Comparison of ENCODE assay signal across 22 mouse cellular contexts in genomic region chr8:122019162-122019561, GRCm38 (mm10).
DNase-seq lines count a peak whose midpoint lies in the region; ATAC-seq and TF ChIP-seq lines count a peak whose summit lies in the region.
"Had no signal": no experiment of that assay in that cellular context is flagged by ENCODE, and none has a peak within 500 bp of the region (broad histone marks: within the 10 kb centered on the region; RNA-seq: fewer than 3 reads in every experiment).

No protein-coding gene starts in this region.

- H3K27me3 ChIP-seq in heart, embryonic 13.5 days (replicated peaks) = no peaks in the 10 kb centered on the region
- H3K27me3 ChIP-seq in limb, embryonic 13.5 days = no peaks in the 10 kb centered on the region
- H3K27me3 ChIP-seq in limb, embryonic 10.5 days (ENCODE audit: low read depth, poor library complexity, severe bottlenecking) = no peaks in the 10 kb centered on the region
- no peaks in the 10 kb centered on the region for H3K27me3 ChIP-seq in limb, embryonic 14.5 days (ENCODE audit: control insufficient read depth, insufficient read depth, low read length)
- no peaks in the 10 kb centered on the region for H3K27me3 ChIP-seq in intestine, embryonic 15.5 days (replicated peaks)
- H3K27me3 ChIP-seq: CH12.LX; embryonic facial prominence, embryonic 12.5 days; forebrain, embryonic 13.5 days; forebrain, embryonic 15.5 days; Patski had no signal

- no peak for ATAC-seq in heart, embryonic 13.5 days (ENCODE audit: extremely low read depth, insufficient number of reproducible peaks, low FRiP score, low TSS enrichment)
- no peak for ATAC-seq in limb, embryonic 13.5 days (ENCODE audit: low FRiP score, low read depth)
- ATAC-seq in limb, embryonic 14.5 days (ENCODE audit: low FRiP score, low read depth) = no peak
- ATAC-seq in intestine, embryonic 15.5 days = no peak
- ATAC-seq: activated CD4-positive, CD25-positive, alpha-beta regulatory T cell, adult 4 months; CD4-positive, CD25-positive, alpha-beta regulatory T cell, adult 4 months; forebrain, embryonic 13.5 days; forebrain, embryonic 15.5 days; Patski had no signal

- H3K36me3 ChIP-seq in heart, embryonic 13.5 days = peaks cover 53% of the 10 kb centered on the region
- H3K36me3 ChIP-seq in limb, embryonic 13.5 days = peaks cover 67% of the 10 kb centered on the region
- H3K36me3 ChIP-seq in limb, embryonic 10.5 days = peaks cover 92% of the 10 kb centered on the region
- H3K36me3 ChIP-seq in limb, embryonic 14.5 days (ENCODE audit: control insufficient read depth, insufficient read depth, low read length) = peaks cover 50% of the 10 kb centered on the region
- H3K36me3 ChIP-seq in intestine, embryonic 15.5 days = peaks cover 11% of the 10 kb centered on the region; the same call in 1 of the 2 replicates

- peak overlapping the region; percentile 71; the same call in 1 of the 2 replicates for H3K27ac ChIP-seq in heart, embryonic 13.5 days (replicated peaks)
- H3K27ac ChIP-seq in limb, embryonic 13.5 days = 0 out of 2 replicates have a peak overlapping the region, but pooled peaks have one; percentile 44
- no peak overlapping the region for H3K27ac ChIP-seq in limb, embryonic 10.5 days
- 0 out of 2 replicates have a peak overlapping the region, but pooled peaks have one; percentile 13 for H3K27ac ChIP-seq in limb, embryonic 14.5 days (replicated peaks; ENCODE audit: low read depth, low read length)
- H3K27ac ChIP-seq in intestine, embryonic 15.5 days = no peak overlapping the region
- H3K27ac ChIP-seq: forebrain, embryonic 13.5 days; forebrain, embryonic 15.5 days had no signal

- WGBS in heart, embryonic 13.5 days = 83% methylated on average over 1 of the region's 1 CpGs
- 97% methylated on average over 1 of the region's 1 CpGs for WGBS in limb, embryonic 13.5 days
- 100% methylated on average over 1 of the region's 1 CpGs for WGBS in limb, embryonic 10.5 days
- 89% methylated on average over 1 of the region's 1 CpGs for WGBS in limb, embryonic 14.5 days
- 87% methylated on average over 1 of the region's 1 CpGs for WGBS in intestine, embryonic 15.5 days

- no peak for DNase-seq in heart, adult 8-10 months (ENCODE audit: low spot score)
- DNase-seq in limb, embryonic 10.5 days (ENCODE audit: low spot score) = no peak
- no peak for DNase-seq in limb, embryonic 14.5 days (ENCODE audit: low spot score)
- DNase-seq in frontal cortex, adult 2 months (ENCODE audit: extremely low spot score in 1 of 2, low spot score in 1 of 2) = no peak
- DNase-seq: adrenal gland, adult 8-10 months; B cell, adult 2 months; cerebellum, adult 11-12 months; cerebellum, adult 2 months; cerebellum, adult 9-10 months; cerebellum, postnatal 25 days had no signal

- TF ChIP-seq POLR2A in limb, embryonic 14.5 days (IDR thresholded peaks at IDR 0.05; ENCODE audit: borderline replicate concordance, extremely low read depth, insufficient read depth, insufficient read length) = no peak

- H3K4me1 ChIP-seq in heart, embryonic 13.5 days = peaks cover 78% of the 10 kb centered on the region
- H3K4me1 ChIP-seq in limb, embryonic 13.5 days = peaks cover 22% of the 10 kb centered on the region; the same call in 1 of the 2 replicates
- H3K4me1 ChIP-seq in limb, embryonic 10.5 days = 0 out of 2 replicates have a peak, but pooled peaks cover 5% of the 10 kb centered on the region
- peaks cover 7% of the 10 kb centered on the region; the same call in 1 of the 2 replicates for H3K4me1 ChIP-seq in limb, embryonic 14.5 days (ENCODE audit: control insufficient read depth, insufficient read depth, low read length)
- H3K4me1 ChIP-seq in intestine, embryonic 15.5 days (replicated peaks) = 0 out of 2 replicates have a peak, but pooled peaks cover 3% of the 10 kb centered on the region

- no peak overlapping the region for H3K9ac ChIP-seq in heart, embryonic 13.5 days
- H3K9ac ChIP-seq in limb, embryonic 13.5 days = no peak overlapping the region
- no peak overlapping the region for H3K9ac ChIP-seq in limb, embryonic 14.5 days (ENCODE audit: low read depth, low read length, severe bottlenecking)
- no peak overlapping the region for H3K9ac ChIP-seq in intestine, embryonic 15.5 days
- H3K9ac ChIP-seq: embryonic facial prominence, embryonic 12.5 days; forebrain, embryonic 13.5 days; forebrain, embryonic 15.5 days had no signal

- no peak overlapping the region for H3K4me3 ChIP-seq in heart, embryonic 13.5 days
- H3K4me3 ChIP-seq in limb, embryonic 13.5 days = no peak overlapping the region
- no peak overlapping the region for H3K4me3 ChIP-seq in limb, embryonic 10.5 days
- H3K4me3 ChIP-seq in limb, embryonic 14.5 days (replicated peaks; ENCODE audit: low read length) = no peak overlapping the region
- H3K4me3 ChIP-seq in intestine, embryonic 15.5 days (replicated peaks) = no peak overlapping the region
- H3K4me3 ChIP-seq: embryonic facial prominence, embryonic 10.5 days; embryonic facial prominence, embryonic 12.5 days; forebrain, embryonic 13.5 days; forebrain, embryonic 15.5 days had no signal

- H3K4me2 ChIP-seq in heart, embryonic 13.5 days = no peak overlapping the region
- no peak overlapping the region for H3K4me2 ChIP-seq in limb, embryonic 13.5 days (replicated peaks)
- no peak overlapping the region for H3K4me2 ChIP-seq in limb, embryonic 14.5 days (replicated peaks; ENCODE audit: low read depth, low read length, severe bottlenecking)
- H3K4me2 ChIP-seq in intestine, embryonic 15.5 days (replicated peaks) = no peak overlapping the region
- H3K4me2 ChIP-seq: embryonic facial prominence, embryonic 12.5 days; forebrain, embryonic 13.5 days; forebrain, embryonic 15.5 days had no signal

- no peaks in the 10 kb centered on the region for H3K9me3 ChIP-seq in heart, embryonic 13.5 days
- no peaks in the 10 kb centered on the region for H3K9me3 ChIP-seq in limb, embryonic 13.5 days
- no peaks in the 10 kb centered on the region for H3K9me3 ChIP-seq in limb, embryonic 10.5 days (replicated peaks)
- H3K9me3 ChIP-seq in limb, embryonic 14.5 days (ENCODE audit: control insufficient read depth, low read length) = no peaks in the 10 kb centered on the region
- no peaks in the 10 kb centered on the region for H3K9me3 ChIP-seq in intestine, embryonic 15.5 days
- H3K9me3 ChIP-seq: embryonic facial prominence, embryonic 10.5 days; embryonic facial prominence, embryonic 12.5 days; forebrain, embryonic 13.5 days; forebrain, embryonic 15.5 days; G1E had no signal

Comparison
In these comparisons a context has a peak if more than half of its experiments do, and no peak if none do; other contexts are left out.
1. H3K27ac ChIP-seq: peak in heart, embryonic 13.5 days (single experiment), limb, embryonic 13.5 days (single experiment) and limb, embryonic 14.5 days (single experiment); none in limb, embryonic 10.5 days (single experiment) and intestine, embryonic 15.5 days (single experiment).